ENCODE assay signal across 10 mouse cellular contexts in genomic region chr1:128589488-128589887, GRCm38 (mm10). TPM values are rescaled to one million over a fixed set of nuclear protein-coding genes. Genes with fewer than 3 reads are reported as not detected.
DNase-seq lines count a peak whose midpoint lies in the region; ATAC-seq lines count a peak whose summit lies in the region.
"Had no signal": no experiment of that assay in that cellular context is flagged by ENCODE, and none has a peak within 500 bp of the region (broad histone marks: within the 10 kb centered on the region; RNA-seq: fewer than 3 reads in every experiment).

No protein-coding gene starts in this region.

- 0 out of 2 replicates have a peak overlapping the region, but pooled peaks have one; percentile 4 for H3K4me3 ChIP-seq in liver, embryonic 13.5 days (replicated peaks)
- H3K4me3 ChIP-seq in liver, embryonic 12.5 days = no peak overlapping the region
- H3K4me3 ChIP-seq in embryonic facial prominence, embryonic 13.5 days = peak overlapping the region; percentile 58; the same call in 1 of the 2 replicates
- H3K4me3 ChIP-seq in hindbrain, embryonic 11.5 days (ENCODE audit: low read depth, low read length) = peak overlapping the region; percentile 89
- H3K4me3 ChIP-seq in neural tube, embryonic 12.5 days = peak overlapping the region; percentile 58

- ATAC-seq in liver, embryonic 13.5 days (ENCODE audit: low read depth) = no peak
- ATAC-seq in liver, embryonic 12.5 days = no peak
- ATAC-seq in embryonic facial prominence, embryonic 13.5 days (ENCODE audit: insufficient number of reproducible peaks, insufficient read depth, low FRiP score, low TSS enrichment, low read depth) = no peak
- ATAC-seq in hindbrain, embryonic 11.5 days (ENCODE audit: low FRiP score) = no peak
- no peak for ATAC-seq in neural tube, embryonic 12.5 days (ENCODE audit: low FRiP score, low read depth)

- H3K27me3 ChIP-seq in liver, embryonic 13.5 days = peaks cover 57% of the 10 kb centered on the region
- peaks cover 64% of the 10 kb centered on the region for H3K27me3 ChIP-seq in liver, embryonic 12.5 days (replicated peaks)
- peaks cover 45% of the 10 kb centered on the region for H3K27me3 ChIP-seq in embryonic facial prominence, embryonic 13.5 days
- H3K27me3 ChIP-seq in hindbrain, embryonic 11.5 days (ENCODE audit: control insufficient read depth, insufficient read depth, low read length) = no peaks in the 10 kb centered on the region
- H3K27me3 ChIP-seq in neural tube, embryonic 12.5 days (replicated peaks) = no peaks in the 10 kb centered on the region

- no peak overlapping the region for H3K27ac ChIP-seq in liver, embryonic 13.5 days
- no peak overlapping the region for H3K27ac ChIP-seq in liver, embryonic 12.5 days
- H3K27ac ChIP-seq in embryonic facial prominence, embryonic 13.5 days = no peak overlapping the region
- H3K27ac ChIP-seq in hindbrain, embryonic 11.5 days (ENCODE audit: low read depth, low read length) = peak overlapping the region; percentile 27
- H3K27ac ChIP-seq in neural tube, embryonic 12.5 days = no peak overlapping the region

- peaks cover 19% of the 10 kb centered on the region for H3K4me1 ChIP-seq in liver, embryonic 13.5 days (replicated peaks)
- peaks cover 19% of the 10 kb centered on the region for H3K4me1 ChIP-seq in liver, embryonic 12.5 days
- peaks cover 32% of the 10 kb centered on the region for H3K4me1 ChIP-seq in embryonic facial prominence, embryonic 13.5 days
- H3K4me1 ChIP-seq in hindbrain, embryonic 11.5 days (replicated peaks; ENCODE audit: control insufficient read depth, insufficient read depth, low read length) = peaks cover 8% of the 10 kb centered on the region
- H3K4me1 ChIP-seq in neural tube, embryonic 12.5 days = peaks cover 42% of the 10 kb centered on the region

- no peak for DNase-seq in liver, embryonic 13.5 days
- DNase-seq in hindbrain, embryonic 11.5 days (ENCODE audit: low spot score) = peak; percentile 37
- no peak for DNase-seq in natural killer cell, adult 2 months (ENCODE audit: low spot score in 2 of 2)
- no peak for DNase-seq in left cerebral cortex, postnatal 14 days (ENCODE audit: low spot score in 2 of 2)
- DNase-seq: cerebellum, adult 8-10 months; right cerebral cortex, postnatal 25 days; thymus, postnatal 25 days had no signal

- H3K4me2 ChIP-seq in liver, embryonic 13.5 days = no peak overlapping the region
- H3K4me2 ChIP-seq in liver, embryonic 12.5 days = no peak overlapping the region
- H3K4me2 ChIP-seq in embryonic facial prominence, embryonic 13.5 days = peak overlapping the region; percentile 91
- peak overlapping the region; percentile 49 for H3K4me2 ChIP-seq in hindbrain, embryonic 11.5 days (replicated peaks; ENCODE audit: low read depth, low read length)
- H3K4me2 ChIP-seq in neural tube, embryonic 12.5 days (replicated peaks) = peak overlapping the region; percentile 74

- H3K9ac ChIP-seq in liver, embryonic 13.5 days = no peak overlapping the region
- H3K9ac ChIP-seq in liver, embryonic 12.5 days = no peak overlapping the region
- no peak overlapping the region for H3K9ac ChIP-seq in embryonic facial prominence, embryonic 13.5 days
- H3K9ac ChIP-seq in hindbrain, embryonic 11.5 days (ENCODE audit: low read depth, low read length) = peak overlapping the region; percentile 46
- peak overlapping the region; percentile 44; the same call in 1 of the 2 replicates for H3K9ac ChIP-seq in neural tube, embryonic 12.5 days

- no peaks in the 10 kb centered on the region for H3K9me3 ChIP-seq in liver, embryonic 13.5 days (replicated peaks)
- no peaks in the 10 kb centered on the region for H3K9me3 ChIP-seq in liver, embryonic 12.5 days (replicated peaks)
- H3K9me3 ChIP-seq in embryonic facial prominence, embryonic 13.5 days = no peaks in the 10 kb centered on the region
- H3K9me3 ChIP-seq in hindbrain, embryonic 11.5 days (ENCODE audit: control insufficient read depth, low read length) = no peaks in the 10 kb centered on the region
- no peaks in the 10 kb centered on the region for H3K9me3 ChIP-seq in neural tube, embryonic 12.5 days

- 74% methylated on average over 9 of the region's 9 CpGs for WGBS in liver, embryonic 13.5 days (ENCODE audit: insufficient replicate concordance)
- 75% methylated on average over 9 of the region's 9 CpGs for WGBS in liver, embryonic 12.5 days (ENCODE audit: insufficient replicate concordance)
- WGBS in embryonic facial prominence, embryonic 13.5 days = 85% methylated on average over 9 of the region's 9 CpGs
- 60% methylated on average over 9 of the region's 9 CpGs for WGBS in hindbrain, embryonic 11.5 days
- 62% methylated on average over 9 of the region's 9 CpGs for WGBS in neural tube, embryonic 12.5 days

- no peaks in the 10 kb centered on the region for H3K36me3 ChIP-seq in liver, embryonic 13.5 days
- H3K36me3 ChIP-seq in liver, embryonic 12.5 days = no peaks in the 10 kb centered on the region
- H3K36me3 ChIP-seq in embryonic facial prominence, embryonic 13.5 days = no peaks in the 10 kb centered on the region
- H3K36me3 ChIP-seq in hindbrain, embryonic 11.5 days (ENCODE audit: control insufficient read depth, insufficient read depth, low read length) = peaks cover 3% of the 10 kb centered on the region; the same call in 1 of the 2 replicates
- H3K36me3 ChIP-seq in neural tube, embryonic 12.5 days = peaks cover 7% of the 10 kb centered on the region; the same call in 1 of the 2 replicates

- intact Hi-C loops in left cerebral cortex, postnatal 14 days (cut with DNase I) = no loop called here

RNA-seq across cellular contexts. Expression of gene Cxcr4, which starts 2.6 kb away (rescaled TPM):
- polyA plus RNA-seq in liver, embryonic 13.5 days (2015; fragmentation: Nextera tagmentation; extraction: Ambion mirVana) = 1.00 and 1.0 TPM in 2 replicates
- 0.88 and 0.93 TPM in 2 replicates for polyA plus RNA-seq in liver, embryonic 12.5 days (2016; fragmentation: Nextera tagmentation; extraction: Ambion mirVana)
- polyA plus RNA-seq in embryonic facial prominence, embryonic 13.5 days (2015; fragmentation: Nextera tagmentation; extraction: Ambion mirVana) = 4.2 and 5.6 TPM in 2 replicates
- polyA plus RNA-seq in hindbrain, embryonic 11.5 days (2014; fragmentation: Nextera tagmentation; extraction: Ambion mirVana) = 23.3 and 26.4 TPM in 2 replicates
- 11.7 and 12.0 TPM in 2 replicates for polyA plus RNA-seq in neural tube, embryonic 12.5 days (2016; fragmentation: Nextera tagmentation; extraction: Ambion mirVana)
- total RNA-seq in left cerebral cortex, postnatal 14 days (2021) = 1 to 10 TPM; 5.1 to 6.0 TPM

Comparison
In these comparisons a context has a peak if more than half of its experiments do, and no peak if none do; other contexts are left out.
1. H3K4me2 ChIP-seq: peak in embryonic facial prominence, embryonic 13.5 days (single experiment), hindbrain, embryonic 11.5 days (single experiment) and neural tube, embryonic 12.5 days (single experiment); none in liver, embryonic 13.5 days (single experiment) and liver, embryonic 12.5 days (single experiment).
2. H3K9ac ChIP-seq: peak in hindbrain, embryonic 11.5 days (single experiment) and neural tube, embryonic 12.5 days (single experiment); none in liver, embryonic 13.5 days (single experiment), liver, embryonic 12.5 days (single experiment) and embryonic facial prominence, embryonic 13.5 days (single experiment).